Mouse (Mus musculus) frontal cortex, adult 2 months (tissue): ENCODE data around the gene Agxt2. TPM values are rescaled to one million over a fixed set of nuclear protein-coding genes. Genes with fewer than 3 reads are reported as not detected.

Source experiments
- DNase-seq, 2 experiments: peaks; one replicate each; pipeline ENCODE4 v3.0.0; 2022; ENCODE audit warnings: low spot score in 1 of 2; ENCODE audit errors: extremely low spot score in 1 of 2
- polyA plus RNA-seq: library from polyadenylated mRNA; depleted of rRNA; stranded (reverse); fragments of >200 nt; gene quantifications from 2 replicates; pipeline ENCODE4 v1.2.3, GENCODE M21; 2012; rRNA removed

Agxt2 gene
- polyA plus RNA-seq, 1 experiment: not detected

DNA sequence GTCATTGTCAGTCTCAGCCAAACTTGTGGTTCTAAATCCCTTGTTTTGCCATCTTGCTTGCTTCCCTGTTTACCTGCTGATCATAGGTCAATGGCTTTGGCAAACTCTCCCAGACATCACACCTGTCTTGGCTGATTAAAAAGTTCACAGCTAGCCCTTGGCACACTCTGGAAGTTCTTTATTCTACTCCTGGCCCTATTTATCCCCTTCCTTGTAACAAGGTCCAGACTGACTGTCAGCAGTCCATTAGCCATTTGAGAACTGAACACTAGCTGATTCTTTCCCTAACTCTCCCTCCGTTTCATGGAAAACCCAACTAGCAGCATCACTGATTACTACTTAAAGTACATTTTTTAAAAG, 63.4 kb downstream of the Agxt2 start:
- DNase-seq: no peak

DNA sequence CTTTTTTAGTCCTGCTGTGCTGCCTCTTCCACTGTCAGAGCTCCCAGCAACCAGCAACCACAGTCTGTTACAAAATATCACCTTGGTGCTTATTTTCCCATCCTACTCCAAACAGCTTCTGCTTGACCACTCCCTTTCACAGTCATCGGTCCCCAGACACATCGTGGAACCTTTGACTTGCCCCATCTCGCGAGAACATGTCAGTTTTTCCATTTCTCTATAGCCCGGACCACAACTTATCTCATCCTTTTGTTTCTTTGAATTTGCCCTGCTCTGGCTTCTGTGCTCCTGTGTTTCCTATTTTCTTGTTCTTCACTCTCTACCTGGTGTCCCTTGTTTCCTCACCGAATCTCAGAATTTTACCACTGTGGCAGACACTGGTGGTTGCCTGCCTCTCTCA, 67.8 kb downstream of the Agxt2 start:
- DNase-seq: no peak

DNA sequence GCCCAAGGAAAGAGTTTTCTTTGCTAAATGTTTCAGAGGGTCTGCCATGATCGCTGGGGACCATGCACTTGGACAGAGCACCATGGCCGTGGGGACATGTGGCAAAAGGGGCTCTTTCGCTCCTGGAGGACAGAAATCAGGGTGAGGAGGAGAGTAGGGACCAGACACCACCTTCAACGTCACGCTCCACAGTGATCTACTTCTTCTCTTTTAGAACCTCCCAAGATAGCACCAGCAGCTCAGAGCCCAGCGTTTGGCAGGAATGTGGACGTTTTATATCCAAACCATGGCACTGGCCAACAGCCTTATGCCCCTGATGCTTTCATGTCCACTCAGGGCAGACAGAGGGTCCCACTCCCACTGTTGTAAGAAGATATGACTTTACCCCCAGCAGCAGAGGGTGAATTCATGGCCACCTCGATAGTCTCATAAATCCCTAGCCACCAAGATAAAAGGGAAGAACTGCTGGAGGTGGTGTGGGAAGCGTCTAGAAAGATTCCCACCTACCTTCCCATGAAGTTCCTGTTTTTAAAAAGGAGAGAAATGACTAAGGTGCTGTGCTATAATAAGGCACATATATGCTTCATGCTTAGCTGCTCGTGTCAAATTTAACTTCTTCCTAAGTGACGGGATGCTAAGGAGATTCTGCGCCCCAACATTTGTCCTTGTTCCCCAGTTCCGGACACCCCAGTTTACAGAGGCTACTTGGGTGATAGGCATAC, 68.4 kb downstream of the Agxt2 start:
- DNase-seq: peak in 1 of 2 experiments; percentile 33

DNA sequence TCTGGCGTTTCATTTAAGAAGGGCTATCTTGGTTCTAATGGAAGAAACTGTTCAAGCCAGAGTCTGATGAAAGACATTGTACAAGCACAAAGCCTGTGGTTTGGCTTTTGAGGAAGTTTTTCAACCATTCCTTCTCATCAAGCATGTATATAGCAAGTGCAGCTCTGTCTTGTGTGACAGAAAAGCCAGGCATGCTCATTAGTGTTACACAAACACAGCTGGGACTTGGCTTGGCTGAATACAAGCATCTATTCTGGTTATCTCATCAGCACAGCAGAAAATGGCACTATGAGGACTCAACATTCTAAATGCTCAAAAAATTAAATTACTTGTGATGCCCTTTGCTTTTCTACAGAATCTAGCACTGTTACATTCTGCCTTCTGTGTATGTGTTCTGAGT, 78.6 kb downstream of the Agxt2 start:
- no peak for DNase-seq

DNA sequence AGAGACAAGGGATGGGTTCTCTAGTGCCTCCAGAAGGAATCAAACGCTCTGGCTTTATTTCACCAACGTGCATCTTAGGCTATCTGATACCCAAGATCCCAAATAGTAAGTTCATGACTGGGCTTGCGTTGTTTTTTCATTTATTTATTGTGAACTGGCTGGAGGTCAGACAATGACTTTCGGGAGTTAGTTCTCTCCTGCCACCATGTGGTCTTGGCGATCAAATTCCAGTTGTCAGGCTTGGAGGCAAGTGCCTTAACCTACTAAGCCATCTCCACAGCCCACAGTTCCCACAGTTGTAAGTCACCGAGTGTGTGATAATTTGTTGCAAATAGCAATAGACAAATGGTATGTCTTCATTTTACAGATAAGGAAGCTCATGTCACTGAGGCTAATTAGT, 81.6 kb downstream of the Agxt2 start:
- DNase-seq: no peak

DNA sequence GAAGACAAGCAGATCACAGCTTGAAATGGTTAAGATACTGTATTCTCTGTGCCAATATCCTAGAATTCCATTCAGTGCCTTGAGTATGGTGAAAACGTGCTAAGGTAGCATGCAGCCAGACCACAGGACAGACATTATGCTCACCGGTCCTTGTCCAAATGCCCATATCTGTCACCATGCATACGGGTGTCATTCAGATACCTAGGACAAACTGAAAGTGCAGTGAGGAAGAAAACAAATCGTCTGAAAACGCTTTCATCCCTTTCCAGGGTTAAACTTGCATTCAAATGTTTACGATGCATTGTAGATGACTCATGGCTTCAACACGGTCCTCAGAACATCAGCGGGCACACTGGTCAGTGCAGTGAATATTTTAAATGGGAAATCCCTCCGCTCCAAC, 83.2 kb downstream of the Agxt2 start:
- no peak for DNase-seq

DNA sequence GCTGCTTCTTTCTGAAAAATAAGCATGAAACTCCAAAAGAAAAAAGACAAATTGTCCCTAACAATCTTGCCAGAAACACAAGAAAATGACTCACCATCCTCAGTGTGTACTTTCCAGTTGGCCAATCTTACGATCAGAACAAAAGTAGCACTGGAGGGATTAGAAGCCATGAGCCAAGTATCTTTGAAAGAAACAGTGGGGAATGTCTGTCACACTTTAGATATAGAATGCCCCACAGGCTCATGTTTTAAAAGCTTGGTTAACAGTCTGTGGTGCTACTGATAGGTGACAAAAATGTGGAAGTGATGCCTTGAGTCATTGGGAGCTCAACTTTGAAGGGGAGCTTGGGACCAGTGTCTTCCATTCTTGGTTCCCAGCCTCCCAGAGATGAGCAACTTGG, 83.9 kb downstream of the Agxt2 start:
- DNase-seq: no peak

DNA sequence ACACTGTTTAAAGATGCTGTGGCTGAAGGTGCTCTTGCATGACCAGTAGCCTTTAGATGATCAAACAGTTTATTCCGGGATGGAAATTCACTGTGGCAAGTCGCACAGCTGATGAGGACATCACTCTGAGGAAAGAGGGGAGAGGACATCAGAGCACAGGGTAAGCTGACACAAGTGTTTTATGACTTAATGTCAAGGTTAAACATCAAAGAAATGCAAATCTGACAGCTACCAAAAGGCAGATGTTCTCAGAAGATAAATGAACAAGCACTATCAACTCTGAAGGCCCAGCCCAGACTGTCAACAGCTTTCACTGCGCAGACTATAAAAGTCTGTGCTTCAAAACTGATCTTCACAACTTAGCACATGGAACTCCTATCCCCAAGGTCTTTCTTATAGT, 88.8 kb downstream of the Agxt2 start:
- no peak for DNase-seq

Other genes starting within 250 kb of the Agxt2 start
- gene Prlr, start 181.3 kb upstream of the Agxt2 start, polyA plus RNA-seq: 0.08 and 0.17 TPM in 2 replicates
- gene Gm21973, start 33.2 kb upstream of the Agxt2 start, polyA plus RNA-seq: not detected in 2 replicates
- gene Dnajc21, start 112.0 kb downstream of the Agxt2 start, polyA plus RNA-seq: 15.9 and 17.7 TPM in 2 replicates
- gene Brix1, start 127.4 kb downstream of the Agxt2 start, polyA plus RNA-seq: 15.1 and 16.4 TPM in 2 replicates
- 12.6 and 14.1 TPM in 2 replicates for gene Rad1, start 127.5 kb downstream of the Agxt2 start, polyA plus RNA-seq
- not detected in 2 replicates for gene Ttc23l, start 200.1 kb downstream of the Agxt2 start, polyA plus RNA-seq